Mouse (Mus musculus): ENCODE measurements at regions not wholly inside any gene's neighbourhood (a gene's known extent, or its start where the extent isn't known, plus 50 kb on each side); places are given as distances from the start of the nearest gene placed in this dataset.

DNA sequence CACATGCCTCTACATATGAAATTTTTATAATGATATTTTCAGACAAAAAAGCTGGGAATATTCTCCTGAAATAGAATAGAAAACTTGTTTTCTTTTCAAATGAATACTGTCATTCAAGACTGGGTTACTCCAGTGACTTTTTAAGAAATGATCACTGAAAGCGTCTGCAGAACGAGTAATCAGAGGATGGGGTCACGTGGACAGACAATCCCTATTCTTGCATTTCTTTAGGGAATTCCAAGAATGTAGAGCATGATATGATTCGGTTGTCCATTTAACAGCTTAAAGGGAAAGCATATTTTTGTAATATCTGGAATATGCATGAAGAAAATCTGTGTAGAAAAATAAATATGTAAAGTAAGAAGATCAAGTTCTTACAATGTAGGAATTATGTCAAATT, 65.6 kb downstream of the 4933402N22Rik start:
- no peak for DNase-seq (ENCODE audit: extremely low spot score, low spot score)

DNA sequence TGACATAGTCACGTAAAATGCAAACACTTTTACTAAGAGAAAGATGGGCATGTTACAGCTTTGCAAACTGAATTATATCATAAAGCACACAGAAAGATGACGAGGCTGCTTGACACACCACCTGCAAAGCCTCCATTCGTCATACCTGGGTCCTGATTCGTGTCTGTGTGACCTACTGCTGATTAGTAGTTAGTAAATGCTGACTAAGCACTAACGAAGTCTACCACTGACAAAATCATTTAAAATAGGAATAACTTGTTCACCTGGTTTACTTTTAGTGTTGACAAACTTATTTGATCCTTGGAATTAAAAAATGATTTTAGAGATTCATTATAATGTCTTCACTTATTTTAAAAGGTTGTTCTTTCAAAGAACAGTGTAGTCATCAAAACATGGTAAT, 71.3 kb downstream of the 4933402N22Rik start:
- DNase-seq (ENCODE audit: extremely low spot score, low spot score) = no peak

DNA sequence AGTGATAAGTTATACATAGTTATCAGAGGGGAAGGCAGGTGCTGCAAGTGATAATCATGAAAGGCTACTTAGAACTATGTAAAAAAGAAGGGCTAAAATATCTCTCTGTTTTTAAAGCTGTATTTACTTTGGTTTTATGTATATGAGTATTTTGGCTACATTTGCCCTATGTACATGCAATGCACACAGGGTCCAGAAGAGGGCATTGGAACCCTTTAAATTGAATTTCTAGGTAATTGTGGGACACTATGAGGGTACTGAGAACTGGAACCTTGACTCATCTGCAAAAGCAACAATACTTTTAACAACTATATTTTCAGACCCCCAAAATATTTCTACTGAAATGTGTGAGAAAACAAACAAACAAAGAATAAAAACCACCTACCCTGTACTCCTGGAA, 82.9 kb downstream of the 4933402N22Rik start:
- DNase-seq (ENCODE audit: extremely low spot score, low spot score) = no peak

DNA sequence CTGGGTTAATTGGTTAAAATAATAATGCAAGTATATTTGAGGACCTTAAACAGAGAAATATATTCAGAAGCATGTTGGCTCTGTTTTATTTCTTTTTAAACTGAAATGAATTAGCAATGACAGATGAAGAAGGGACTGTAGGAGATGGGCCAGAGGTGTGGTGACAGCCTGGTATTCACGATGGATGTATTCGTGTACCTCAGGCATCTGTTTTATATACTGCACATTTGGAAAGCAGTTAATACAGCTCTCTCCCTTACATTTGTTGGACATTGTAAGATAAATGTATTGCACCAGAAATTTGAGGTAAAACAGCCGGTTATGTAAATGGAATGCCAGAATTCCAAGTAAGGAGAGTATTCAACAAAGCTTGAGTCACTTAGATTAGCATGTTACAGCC, 88.6 kb downstream of the 4933402N22Rik start:
- DNase-seq (ENCODE audit: extremely low spot score, low spot score) = no peak

DNA sequence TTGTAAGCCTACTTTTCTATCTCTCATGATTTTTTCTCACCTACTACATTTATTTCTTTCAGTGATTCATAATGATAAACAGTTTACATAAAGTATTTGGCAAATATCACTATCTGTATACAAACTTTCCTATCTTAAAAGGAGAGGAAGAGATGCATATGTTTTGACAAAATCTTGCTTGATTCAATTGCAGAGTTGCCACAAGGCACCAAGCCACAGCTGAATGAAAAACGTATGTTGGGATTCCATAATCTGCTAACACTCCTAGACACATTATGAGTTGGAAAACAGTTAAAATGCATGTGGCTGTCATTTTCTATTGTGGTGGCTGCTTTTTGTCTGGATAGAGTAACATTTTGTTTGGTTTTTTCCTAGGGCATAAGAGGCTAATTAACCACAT, 98.5 kb downstream of the 4933402N22Rik start:
- DNase-seq (ENCODE audit: extremely low spot score, low spot score) = no peak

DNA sequence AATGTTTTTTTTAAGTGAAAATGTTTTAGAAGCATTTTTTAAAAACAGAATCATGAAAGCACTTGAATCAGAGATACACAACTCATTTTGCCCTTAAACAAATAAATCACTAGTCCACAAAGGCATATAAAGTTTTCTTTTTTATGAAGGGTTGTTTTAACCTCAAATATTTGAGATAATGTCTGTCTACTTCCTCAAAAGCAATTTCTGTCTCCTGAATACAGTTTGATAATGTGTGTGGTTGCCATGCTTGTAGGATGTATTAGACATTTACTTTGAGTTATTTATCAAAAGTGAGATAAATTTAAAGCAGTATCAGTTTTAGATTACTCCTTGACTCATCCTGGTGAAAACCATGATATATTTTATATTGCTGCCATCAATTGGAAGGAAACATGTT, 102.6 kb downstream of the 4933402N22Rik start:
- DNase-seq (ENCODE audit: extremely low spot score, low spot score) = no peak

DNA sequence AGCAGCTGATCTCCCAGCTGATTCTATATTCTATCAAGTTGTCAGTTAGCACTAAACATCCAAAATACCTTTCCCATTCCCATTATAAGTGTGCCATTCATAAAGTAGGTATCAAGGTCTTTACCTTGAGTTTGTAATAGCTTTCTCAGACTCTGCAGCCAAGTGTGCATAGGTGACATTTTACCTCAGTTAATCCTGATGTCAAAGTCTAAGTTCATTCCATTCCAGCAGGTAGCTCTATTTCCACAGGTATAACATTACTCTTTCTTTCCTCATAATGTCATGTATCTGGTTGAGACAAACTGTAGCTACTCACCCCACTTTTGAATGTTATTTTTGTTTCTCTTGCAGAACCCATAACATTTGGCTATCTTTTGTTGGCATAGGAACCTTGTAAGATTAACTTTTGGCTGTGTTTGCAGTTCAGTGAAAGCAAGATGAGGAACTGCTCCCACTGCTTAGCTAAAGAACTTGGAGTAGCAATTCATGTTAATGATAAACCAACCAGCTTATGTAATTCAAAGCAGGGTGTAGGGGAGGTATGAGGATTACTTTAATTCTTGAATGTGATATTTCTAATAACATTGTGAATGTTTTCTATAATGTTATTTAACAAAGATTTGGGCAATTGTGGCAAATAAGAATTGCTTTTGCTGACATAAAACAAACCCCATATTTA, 107.0 kb downstream of the 4933402N22Rik start:
- no peak for DNase-seq (ENCODE audit: extremely low spot score, low spot score)

DNA sequence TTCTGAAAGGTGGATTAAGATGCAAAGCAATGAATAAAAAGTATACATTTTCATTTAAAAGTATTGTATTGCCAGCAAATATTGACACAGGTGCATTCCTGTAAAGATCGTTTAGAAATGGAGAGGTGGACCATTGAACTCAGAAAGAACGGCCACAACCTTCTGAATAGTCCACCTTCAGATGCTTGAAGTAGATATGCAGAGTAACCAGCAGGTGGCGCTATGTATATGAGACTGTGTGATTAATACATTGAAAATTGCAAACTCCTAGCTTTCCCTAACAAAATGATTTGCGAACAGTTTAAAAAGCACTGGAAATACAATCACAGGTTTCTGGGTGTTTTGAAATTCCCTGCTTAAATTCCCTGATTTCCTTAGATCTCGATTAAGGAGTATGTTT, 112.2 kb downstream of the 4933402N22Rik start:
- DNase-seq (ENCODE audit: extremely low spot score, low spot score) = peak; percentile 30

DNA sequence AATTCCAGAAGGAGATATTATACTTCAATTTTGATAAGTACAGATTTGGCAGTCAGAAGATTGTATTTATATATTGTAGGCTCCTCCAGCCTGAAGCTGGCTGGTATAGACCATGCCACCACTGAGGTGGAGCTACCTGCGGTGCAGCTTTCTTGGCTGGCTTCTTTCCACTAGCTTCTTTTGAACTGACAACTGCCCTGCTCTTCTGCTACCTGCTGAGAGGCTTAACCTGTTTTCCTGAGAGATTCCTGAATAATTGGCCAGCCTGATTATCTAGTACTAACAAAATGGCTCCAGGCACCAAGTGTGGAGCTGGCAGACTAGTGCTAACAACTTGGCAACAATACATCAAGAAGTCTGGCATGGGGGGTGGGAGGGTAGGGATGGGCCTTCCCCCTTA, 132.0 kb downstream of the 4933402N22Rik start:
- DNase-seq (ENCODE audit: extremely low spot score, low spot score) = no peak

DNA sequence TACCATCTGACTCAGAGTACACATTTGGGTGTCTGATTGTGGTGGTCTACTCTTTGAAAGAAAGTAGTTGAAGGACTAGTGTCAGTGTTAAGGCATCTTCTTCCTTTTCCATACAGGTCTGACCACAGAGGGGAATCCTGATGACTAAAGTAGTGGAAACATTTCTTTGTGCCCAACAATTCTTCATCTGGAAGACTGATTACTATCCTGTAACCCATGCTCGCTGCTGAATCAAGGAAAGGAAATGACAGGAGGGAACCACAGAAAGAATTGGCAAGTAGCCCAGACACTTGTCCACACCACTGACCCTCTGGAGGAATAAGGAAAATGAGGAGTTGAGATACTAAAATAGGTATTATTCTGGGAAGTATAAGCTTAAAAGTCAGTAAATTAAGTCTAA, 162.3 kb downstream of the 4933402N22Rik start:
- no peak for DNase-seq (ENCODE audit: extremely low spot score, low spot score)

DNA sequence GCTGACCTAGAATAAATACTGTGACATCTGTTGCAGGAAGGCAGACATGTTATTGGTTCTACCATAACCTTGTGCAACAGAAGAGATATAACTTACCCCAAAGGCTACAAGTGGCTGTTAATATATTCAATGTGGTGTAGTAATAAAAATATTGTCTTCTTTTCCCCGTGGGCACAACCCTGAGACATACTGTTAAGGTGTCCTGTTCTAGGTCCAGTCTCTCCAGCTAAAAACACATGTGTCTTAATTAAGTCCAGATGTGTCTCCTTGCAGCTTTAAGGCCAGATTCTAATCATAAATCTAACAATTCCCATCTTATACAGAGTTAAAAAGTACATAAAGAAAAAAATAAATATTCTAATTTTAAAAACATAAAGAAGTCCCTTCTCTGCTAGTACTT, 175.8 kb downstream of the 4933402N22Rik start:
- no peak for DNase-seq (ENCODE audit: extremely low spot score, low spot score)

DNA sequence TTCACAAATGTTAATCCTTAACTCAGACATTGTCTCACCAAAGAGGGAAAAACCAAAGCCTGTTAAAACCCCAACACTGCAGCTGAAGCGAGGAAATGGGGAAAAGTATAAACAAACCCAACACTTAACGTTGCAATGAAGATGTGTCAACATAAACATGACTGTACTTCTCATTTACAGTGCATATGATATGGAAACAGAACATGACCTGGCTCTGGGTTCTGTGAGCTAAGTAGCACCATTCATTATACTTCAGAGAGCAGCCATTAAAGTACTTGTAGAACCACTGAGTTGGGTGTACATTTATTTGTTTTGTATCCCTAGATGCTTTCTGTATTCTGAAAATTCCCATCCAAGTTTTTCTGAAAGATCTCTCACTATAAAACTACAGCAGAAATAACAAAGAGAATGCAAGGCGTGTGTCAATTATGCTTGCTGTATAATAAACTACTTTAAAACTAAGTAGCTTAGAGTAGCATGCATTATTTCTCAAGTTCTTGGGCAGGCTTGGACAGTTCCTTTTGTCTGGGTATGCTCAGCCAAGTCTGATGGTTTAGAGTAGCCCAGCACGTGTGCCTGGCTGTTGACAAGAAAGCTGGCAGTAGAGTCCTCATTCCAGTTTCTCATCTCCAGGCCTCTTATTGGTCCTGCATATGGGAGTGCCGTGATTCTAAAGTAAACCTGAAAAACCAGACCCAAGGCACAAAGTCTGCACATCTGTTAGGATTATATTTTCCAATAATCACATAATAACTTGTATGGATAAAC, 198.9 kb downstream of the 4933402N22Rik start:
- no peak for DNase-seq (ENCODE audit: extremely low spot score, low spot score)

DNA sequence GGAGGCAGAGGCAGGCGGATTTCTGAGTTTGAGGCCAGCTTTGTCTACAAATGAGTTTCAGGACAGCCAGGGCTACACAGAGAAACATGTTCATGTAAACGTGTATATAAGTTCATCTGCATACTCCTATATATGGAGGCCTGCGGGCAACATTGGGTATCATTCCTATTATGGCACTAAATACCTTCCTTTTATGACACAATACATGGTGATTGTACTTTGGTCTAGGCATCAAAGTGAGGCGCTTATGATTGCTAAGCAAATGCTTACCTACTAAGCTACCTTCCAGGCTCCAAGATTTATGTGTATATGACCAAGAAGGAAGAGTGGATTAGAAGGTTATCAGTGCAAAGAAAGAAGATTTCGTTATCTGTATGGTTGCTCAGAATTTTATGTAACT, 207.1 kb downstream of the 4933402N22Rik start:
- DNase-seq (ENCODE audit: extremely low spot score, low spot score) = no peak

DNA sequence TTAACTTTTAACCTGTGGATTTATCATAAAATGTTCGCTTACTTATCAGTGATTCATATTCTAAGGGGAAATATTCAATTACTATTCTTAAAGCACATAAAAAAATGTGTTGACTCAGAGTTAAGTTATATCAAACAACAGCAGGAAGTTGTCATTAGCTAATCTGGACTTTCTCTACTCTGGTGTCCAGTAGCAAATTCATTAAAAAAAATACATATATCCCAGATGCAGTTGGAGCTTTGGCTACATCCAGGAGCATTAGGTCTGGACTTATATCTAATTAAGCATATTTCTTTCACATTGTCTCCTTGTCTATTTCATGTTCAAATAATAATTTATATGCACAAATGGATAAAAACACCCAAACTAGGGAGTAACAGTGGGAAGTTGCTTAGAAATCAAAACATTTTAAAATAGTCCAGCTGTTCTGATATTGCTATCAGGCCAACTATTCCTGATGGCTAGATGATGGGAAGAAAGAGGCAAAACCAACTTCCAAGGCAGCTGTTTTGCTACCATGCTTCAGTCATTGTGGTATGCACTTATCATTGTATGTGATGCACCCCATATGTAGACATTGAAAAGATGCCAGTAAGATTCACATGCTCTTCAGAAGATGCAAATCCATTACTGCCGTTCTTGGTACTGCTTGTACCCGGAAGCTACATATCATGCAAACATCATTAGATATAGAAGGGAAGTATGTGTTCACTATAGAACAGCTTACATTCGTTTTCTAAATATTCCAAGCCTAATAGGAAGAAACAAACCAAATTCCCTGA, 209.8 kb downstream of the 4933402N22Rik start:
- DNase-seq (ENCODE audit: extremely low spot score, low spot score) = no peak

DNA sequence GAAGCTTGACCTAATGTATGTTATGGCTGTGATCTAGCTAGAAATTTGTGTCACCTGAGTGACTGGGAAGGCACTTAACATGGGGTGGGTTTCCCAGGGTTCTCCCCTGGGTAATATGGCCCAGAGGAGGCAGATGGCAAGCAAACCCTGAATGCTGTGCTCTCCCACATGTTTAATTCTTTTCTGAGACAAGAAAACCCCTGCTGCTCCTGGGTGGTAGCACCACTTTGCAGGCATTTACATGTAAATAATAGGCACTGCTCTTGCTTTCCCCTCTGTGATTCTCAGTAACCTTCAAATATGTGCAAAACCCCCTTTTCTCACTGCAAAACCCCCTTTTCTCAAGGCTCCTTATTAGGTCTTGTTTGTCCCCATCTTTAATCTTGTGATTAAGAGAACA, 221.1 kb downstream of the 4933402N22Rik start:
- DNase-seq (ENCODE audit: extremely low spot score, low spot score) = no peak

DNA sequence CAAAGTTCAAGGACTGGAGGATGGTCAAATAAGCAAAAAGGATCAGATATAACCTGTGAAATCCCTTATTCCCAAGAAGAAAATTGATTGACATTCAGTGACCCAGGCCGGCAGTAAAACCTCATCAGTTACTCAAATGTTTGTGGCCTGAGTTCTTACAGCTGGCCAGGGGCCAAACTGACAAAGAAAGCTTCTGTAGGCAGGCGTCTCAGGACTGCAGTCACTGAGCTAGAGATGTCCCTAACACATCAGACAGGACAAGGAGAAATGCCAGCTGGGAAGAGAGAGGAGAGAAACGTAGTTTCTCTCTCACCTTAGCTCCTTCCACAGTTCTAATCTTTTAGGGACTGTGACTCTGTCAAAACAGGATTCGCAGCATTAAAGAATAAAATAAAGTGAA, 229.9 kb upstream of the Sema3d start:
- DNase-seq (ENCODE audit: extremely low spot score, low spot score) = no peak

DNA sequence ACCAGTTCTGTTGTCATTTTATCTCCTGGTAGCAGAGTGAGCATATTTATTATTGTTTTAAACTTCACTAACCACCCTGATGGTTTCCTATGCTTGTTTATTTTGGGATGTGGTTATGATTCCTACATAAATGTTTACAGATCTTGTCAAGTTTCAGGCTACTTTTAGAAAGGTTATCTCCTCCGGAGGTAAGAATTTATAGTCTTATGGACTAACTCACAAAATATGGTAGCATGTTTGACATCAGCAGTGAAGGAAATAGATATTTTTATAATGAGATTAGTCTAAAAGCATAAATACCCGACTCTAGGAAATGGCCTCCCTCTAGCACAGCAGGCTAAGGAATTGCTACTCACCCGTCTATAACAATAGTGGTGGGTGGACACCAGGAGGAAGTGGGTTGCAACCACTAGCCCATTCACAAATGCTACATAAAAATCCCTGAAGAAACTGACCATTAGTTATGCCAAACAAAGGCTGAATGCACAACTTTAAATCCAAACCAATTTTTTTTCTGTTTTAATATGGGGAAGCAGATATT, 228.6 kb upstream of the Sema3d start:
- DNase-seq (ENCODE audit: extremely low spot score, low spot score) = no peak

DNA sequence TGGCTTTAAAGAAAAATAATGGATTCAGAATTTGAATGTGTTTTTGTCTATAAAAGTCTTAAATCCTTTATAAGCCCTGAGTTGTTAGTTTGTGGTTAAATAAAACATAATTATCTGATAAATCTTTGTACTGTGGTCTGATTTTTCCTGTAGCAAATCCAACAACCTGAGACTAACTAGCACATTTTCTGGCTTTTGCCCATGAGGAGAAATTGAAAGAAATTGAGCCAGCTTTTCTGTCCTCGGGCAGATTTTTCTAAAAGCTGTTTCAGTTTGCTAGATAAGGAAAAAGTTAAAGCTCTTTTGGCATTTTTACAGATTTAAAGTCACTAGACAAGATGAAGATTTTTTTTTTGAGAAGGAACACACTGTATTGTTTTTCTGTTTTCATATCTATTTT, 191.5 kb upstream of the Sema3d start:
- no peak for DNase-seq (ENCODE audit: extremely low spot score, low spot score)

DNA sequence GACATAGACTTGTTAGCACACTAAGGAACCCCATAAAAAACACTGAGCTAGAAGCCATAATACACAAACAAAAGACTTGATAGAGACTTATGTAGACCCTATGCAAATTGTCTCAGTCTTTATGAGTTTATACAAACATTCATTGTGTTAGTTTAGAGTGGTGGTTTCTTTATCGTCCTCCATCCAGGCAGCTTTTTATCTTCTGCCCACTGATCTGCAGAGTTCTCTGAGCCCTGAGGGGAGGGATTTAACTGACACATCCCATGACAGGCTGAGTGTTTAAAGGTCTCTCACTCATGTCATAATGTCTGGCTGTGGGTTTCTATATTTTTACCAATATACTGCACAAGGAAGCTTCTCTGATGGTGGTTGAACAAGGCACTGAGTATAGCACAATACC, 175.7 kb upstream of the Sema3d start:
- no peak for DNase-seq (ENCODE audit: extremely low spot score, low spot score)

DNA sequence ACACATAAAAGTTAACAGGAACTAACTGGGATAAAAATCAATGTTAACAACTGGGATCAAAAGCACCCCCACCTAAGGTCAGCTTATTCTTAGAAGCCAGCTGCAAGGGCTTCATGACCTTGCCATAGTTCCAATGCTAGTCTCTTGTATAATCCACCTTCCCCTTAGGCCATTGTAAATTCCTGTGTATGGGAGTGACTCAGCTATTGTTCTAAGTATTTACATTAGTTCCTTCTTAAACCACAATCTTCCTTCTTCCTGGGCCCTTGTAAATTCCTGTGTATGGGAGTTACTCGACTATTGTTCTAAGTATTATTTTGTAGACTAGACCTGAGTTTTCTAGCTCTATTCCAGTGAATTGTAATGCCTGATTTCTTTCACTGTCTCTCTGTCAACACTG, 173.6 kb upstream of the Sema3d start:
- no peak for DNase-seq (ENCODE audit: extremely low spot score, low spot score)

DNA sequence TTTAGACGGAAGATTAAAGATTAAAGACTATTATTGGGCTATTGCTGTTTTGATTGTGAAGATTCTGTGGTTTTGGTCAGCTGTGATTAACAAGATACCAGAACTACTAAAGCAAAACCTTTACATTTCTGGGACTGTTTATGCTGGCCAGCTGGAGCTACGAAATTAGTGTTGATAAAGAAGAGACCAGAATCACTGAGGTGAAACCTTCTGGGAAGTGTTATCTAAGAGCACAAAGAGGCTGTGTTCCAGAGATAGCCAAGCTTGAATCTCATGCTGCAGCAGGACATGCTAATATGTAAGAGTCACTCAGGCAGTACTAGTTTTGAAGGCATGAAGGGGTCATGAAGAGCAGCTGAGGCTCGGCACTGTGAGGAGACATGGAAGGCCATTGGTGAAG, 169.7 kb upstream of the Sema3d start:
- no peak for DNase-seq (ENCODE audit: extremely low spot score, low spot score)

DNA sequence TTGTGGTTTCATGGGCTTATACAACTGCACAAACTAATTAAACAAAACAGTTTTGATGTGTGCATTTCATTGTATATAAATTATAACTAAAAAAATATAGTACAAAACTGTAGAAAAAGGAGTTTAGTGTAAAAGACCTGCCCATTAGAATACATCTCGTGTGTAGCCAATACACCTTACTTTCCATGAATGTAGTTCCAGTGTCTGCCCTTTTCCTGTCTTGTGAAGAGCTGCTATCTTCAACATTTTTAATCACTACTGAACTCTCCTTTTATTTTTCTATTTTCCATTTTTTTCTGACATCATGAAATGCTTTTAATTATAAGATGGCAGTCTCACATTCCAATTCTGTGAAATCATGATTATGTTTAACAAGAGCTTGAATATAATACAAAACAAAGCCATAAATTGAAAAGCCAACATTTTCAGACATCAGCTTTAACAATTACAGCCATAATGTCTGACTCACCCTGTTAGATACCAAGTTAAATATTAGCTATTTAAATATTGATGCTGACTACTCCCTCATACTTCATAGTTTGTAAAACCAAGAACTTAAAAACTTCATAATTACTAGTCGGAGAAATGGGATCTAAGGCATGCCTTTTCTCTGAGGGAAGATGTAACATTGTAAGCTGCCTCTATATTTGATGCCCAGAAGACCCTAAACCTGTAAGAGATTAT, 163.6 kb upstream of the Sema3d start:
- no peak for DNase-seq (ENCODE audit: extremely low spot score, low spot score)

Measured in neural tube, embryonic 10.5 days (tissue).